Mouse (Mus musculus) kidney, embryonic 16.5 days (tissue): ENCODE results near the gene Prlh. TPM values are rescaled to one million over a fixed set of nuclear protein-coding genes. Genes with fewer than 3 reads are reported as not detected.

ENCODE experiments used
- ATAC-seq: fragments of 200-750 bp; cut with Nextera tagmentation; 2 replicates; pipeline ENCODE4 v1.8.0; 2017; ENCODE audit warnings: moderate TSS enrichment; ENCODE audit not compliant: low FRiP score, low TSS enrichment
- H3K27ac ChIP-seq: fragments of 300-500 bp; sonication (generic); 2 replicates; pipeline ENCODE4 v1.5.1; 2014; ENCODE audit warnings: low read length
- H3K27me3 ChIP-seq: fragments of 300-500 bp; sonication (generic); 2 replicates; pipeline ENCODE4 v1.6.1; 2014; ENCODE audit warnings: low read length, control low read depth, mixed read lengths; ENCODE audit not compliant: insufficient read depth
- H3K36me3 ChIP-seq: fragments of 300-500 bp; sonication (generic); 2 replicates; pipeline ENCODE4 v1.6.1; 2014; ENCODE audit warnings: low read length, control low read depth, mixed read lengths; ENCODE audit not compliant: insufficient read depth
- H3K4me1 ChIP-seq: fragments of 300-500 bp; sonication (generic); 2 replicates; pipeline ENCODE4 v1.6.1; 2014; ENCODE audit warnings: low read length, control low read depth, mixed read lengths; ENCODE audit not compliant: insufficient read depth
- H3K4me2 ChIP-seq: fragments of 300-500 bp; sonication (generic); replicated peaks from 2 replicates; pipeline ENCODE4 v1.6.1; 2014; ENCODE audit warnings: low read depth, low read length
- H3K4me3 ChIP-seq: fragments of 300-500 bp; sonication (generic); 2 replicates; pipeline ENCODE4 v1.5.1; 2014; ENCODE audit warnings: mild to moderate bottlenecking, low read length
- H3K9ac ChIP-seq: fragments of 300-500 bp; sonication (generic); replicated peaks from 2 replicates; pipeline ENCODE4 v1.6.1; 2014; ENCODE audit warnings: low read length
- H3K9me3 ChIP-seq: fragments of 300-500 bp; sonication (generic); 2 replicates; pipeline ENCODE4 v1.6.1; 2016; ENCODE audit warnings: low read length, control low read depth
- WGBS: fragments of 180-500 bp; shearing (Covaris S2); extraction: QIAGEN DNeasy Blood & Tissue Kit; methylation state at CpG from one replicate; pipeline ENCODE4 v1.1.7; 2014; 5-methylcytosine and 5-hydroxymethylcytosine counted together
- polyA plus RNA-seq: library from polyadenylated mRNA; unstranded; fragments of >200 nt; fragmentation: Nextera tagmentation; extraction: Ambion mirVana; gene quantifications from 2 replicates; pipeline ENCODE4 v1.2.1, GENCODE M21; 2015

Prlh gene
- polyA plus RNA-seq, 1 experiment from 2014 or later: not detected

DNA sequence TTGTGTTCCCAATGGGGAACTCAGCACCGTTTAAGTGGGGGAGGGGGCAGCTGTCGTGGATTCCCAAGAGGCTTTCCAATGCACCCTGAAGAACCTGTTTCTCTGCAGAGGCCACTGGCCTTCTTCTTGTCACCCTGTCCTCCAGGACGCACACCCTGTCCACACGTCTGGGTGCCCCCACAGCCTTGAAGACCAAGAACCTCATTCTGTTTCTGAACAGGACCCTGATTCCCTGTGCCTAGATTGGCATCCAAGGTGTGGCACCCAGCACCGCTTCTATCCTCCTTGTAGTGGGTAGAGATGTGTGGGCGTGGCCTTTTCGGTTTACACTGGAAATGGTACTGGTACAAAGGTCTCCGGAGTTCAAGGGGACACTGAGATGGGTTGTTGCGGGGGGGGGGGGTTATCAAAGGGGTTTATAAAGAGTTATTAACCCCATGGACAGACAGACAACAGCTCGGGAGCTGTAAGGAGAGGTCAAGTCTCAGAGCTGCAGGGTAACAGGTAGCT is 17.0 kb downstream of the Prlh start:
- no peaks in the 10 kb centered on the region for H3K9me3 ChIP-seq
- H3K27ac ChIP-seq: peak overlapping the region; percentile 79; the same call in 1 of the 2 replicates
- H3K4me3 ChIP-seq: no peak overlapping the region
- WGBS: 70% methylated on average over 10 of the region's 10 CpGs
- H3K36me3 ChIP-seq: no peaks in the 10 kb centered on the region
- H3K4me1 ChIP-seq: peaks cover 29% of the 10 kb centered on the region
- H3K27me3 ChIP-seq: peaks cover 4% of the 10 kb centered on the region
- no peak for ATAC-seq
- no peak overlapping the region for H3K4me2 ChIP-seq
- H3K9ac ChIP-seq: 0 out of 2 replicates have a peak overlapping the region, but pooled peaks have one; percentile 56

DNA sequence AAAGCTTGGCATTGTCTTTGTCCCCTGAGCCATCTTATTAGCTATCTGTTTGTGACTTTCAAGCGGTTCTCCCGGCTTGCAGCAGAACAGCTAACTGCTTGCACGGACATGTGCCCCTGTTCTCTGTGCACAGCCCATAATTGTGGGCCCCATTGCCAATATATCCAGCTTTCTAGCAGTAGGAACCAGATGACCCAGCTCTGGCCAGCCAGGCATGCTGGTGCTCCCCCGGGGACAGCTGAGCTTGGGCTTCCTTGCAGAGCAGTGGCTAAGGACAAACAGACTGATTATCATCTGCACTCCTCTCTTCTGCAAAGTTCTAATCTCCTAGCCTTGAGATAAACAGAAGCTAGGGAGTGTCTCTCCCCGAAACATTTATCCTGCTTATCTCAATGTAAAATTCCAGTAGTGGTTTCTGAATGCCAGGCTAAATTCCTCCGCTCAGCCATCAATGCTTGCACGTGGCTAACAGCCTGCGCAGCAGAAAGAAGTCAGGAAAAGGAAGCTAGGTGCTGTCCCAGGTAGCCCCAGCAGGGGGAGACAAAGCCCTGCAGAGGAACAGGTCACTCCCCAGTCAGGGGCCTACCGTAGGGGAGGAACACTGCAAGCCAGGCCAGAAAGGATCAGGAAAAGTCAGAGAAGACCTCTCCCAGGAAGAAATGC is 20.1 kb downstream of the Prlh start:
- Histone ChIP-seq H3K4me3 (no peak overlapping the region), H3K27ac (no peak overlapping the region), H3K36me3 (no peaks in the 10 kb centered on the region), H3K4me1 (peaks cover 34% of the 10 kb centered on the region), H3K9ac (peak overlapping the region; percentile 22; the same call in 1 of the 2 replicates), H3K27me3 (peaks cover 4% of the 10 kb centered on the region), H3K9me3 (no peaks in the 10 kb centered on the region), H3K4me2 (no peak overlapping the region)
- WGBS: 25% methylated on average over 9 of the region's 9 CpGs
- ATAC-seq: peak; percentile 64

DNA sequence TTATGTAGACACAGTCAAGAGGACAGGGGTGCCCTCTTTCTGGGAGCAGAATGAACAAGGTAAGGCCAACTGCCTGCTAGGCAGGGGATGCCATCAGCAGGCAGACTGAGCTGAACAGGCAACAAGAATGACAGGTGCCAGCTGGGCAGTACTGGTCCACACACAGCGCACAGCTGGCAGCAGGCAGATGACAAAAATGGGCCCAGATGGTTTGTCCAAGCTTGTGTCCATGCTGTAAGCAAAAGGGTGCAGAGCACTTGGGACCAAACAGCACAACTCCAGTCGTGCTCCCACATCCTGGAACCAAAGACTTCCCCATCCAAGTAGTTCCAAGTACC is 20.6 kb downstream of the Prlh start:
- Histone ChIP-seq H3K36me3 (no peaks in the 10 kb centered on the region), H3K4me1 (peaks cover 31% of the 10 kb centered on the region), H3K27ac (no peak overlapping the region), H3K9ac (peak overlapping the region; percentile 22; the same call in 1 of the 2 replicates), H3K4me3 (no peak overlapping the region), H3K27me3 (peaks cover 4% of the 10 kb centered on the region), H3K9me3 (no peaks in the 10 kb centered on the region), H3K4me2 (no peak overlapping the region)
- peak; percentile 61 for ATAC-seq
- WGBS: 90% methylated on average over 2 of the region's 2 CpGs

DNA sequence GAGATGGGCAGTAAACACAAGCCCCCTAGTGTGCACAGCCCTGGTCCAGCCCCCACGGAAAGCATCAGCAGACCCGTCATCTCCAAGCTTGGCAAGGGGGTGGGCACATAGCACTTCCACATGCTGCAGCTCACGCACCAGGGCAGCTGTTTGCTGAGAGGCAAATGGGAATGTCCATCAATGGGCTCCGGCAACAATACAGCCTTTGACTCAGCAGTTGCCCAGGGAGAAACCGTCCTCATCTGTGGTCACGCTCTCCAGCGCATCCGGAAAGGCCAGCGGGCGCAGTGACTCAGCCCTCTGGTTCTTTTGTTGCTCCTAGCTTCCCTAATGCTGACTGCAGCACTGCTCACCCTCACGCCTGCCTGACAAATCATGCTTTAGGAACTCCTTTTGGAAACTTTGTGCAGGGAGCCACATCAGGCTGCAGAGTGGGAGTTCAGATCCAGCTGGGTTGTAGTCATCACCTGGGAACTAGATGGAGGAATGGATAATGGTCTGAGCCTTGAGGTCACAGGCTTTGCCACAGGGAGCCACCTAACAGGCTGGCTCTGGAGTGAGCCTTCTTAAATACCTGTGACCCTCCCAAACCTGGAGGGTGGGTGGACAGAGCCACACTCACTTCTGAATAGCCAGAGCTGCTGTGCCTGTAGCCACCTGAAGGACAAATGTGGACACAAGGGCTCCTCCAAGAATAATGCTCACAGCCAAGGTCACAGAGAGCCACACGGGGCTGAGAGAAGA is 22.2 kb downstream of the Prlh start:
- H3K36me3 ChIP-seq: no peaks in the 10 kb centered on the region
- ATAC-seq: no peak
- H3K27ac ChIP-seq: no peak overlapping the region
- no peak overlapping the region for H3K4me2 ChIP-seq
- no peaks in the 10 kb centered on the region for H3K9me3 ChIP-seq
- peaks cover 24% of the 10 kb centered on the region for H3K4me1 ChIP-seq
- WGBS: 30% methylated on average over 12 of the region's 12 CpGs
- peaks cover 4% of the 10 kb centered on the region for H3K27me3 ChIP-seq
- H3K4me3 ChIP-seq: no peak overlapping the region
- H3K9ac ChIP-seq: no peak overlapping the region

DNA sequence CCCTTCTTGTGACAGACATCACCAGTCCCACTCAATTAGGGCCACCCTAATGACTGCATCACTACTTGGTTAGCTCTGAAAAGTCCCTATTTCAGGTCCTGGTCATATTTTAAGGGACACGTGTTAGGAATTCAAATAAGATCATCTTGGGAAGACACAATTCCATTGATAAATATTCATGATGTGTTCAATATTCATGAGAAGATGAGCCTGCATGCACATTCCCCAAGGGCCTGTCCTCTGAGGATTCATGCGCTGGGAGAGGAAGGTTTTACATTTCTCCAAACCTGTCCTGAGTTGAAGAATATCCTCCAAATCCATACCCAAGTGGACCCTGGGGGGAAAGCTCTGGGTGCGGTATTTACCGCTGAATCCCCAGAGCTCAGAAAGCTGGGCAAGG is 23.1 kb downstream of the Prlh start:
- no peak for ATAC-seq

DNA sequence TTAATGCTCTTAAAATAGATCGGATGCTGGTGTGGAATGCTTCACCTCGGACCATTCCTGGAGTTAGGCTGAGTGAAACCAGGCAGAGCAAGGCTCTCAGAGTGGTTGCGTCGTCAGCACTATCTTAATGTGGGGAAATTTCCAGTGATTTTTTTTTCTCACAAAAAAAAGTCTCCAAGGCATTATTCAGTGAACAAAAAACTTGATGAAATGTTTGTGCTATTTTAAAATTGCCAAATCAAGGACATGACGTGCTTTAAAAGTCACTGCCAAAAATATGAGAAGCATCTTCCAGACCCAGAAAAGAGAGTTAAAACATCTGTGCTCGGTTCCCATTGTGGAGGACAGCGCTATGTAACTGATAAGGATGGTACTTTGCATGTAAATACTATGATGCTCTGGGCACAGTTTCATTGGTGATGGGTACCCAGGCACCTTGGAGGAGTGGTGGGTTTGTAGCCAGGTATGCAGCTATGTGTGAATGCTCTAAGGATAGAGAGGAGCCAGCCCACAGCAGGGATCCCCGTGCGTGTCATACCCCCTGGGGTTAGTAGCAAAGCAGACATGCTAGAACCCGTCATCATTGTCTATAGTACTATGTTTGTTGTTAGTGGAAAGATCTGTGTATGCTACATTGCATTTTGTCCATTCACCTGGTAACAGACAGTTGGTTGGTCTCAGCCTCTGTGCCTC is 27.9 kb downstream of the Prlh start:
- Histone ChIP-seq H3K4me2 (no peak overlapping the region), H3K4me1 (no peaks in the 10 kb centered on the region), H3K36me3 (no peaks in the 10 kb centered on the region), H3K9ac (no peak overlapping the region), H3K4me3 (no peak overlapping the region), H3K27me3 (no peaks in the 10 kb centered on the region), H3K9me3 (no peaks in the 10 kb centered on the region), H3K27ac (no peak overlapping the region)
- 69% methylated on average over 10 of the region's 10 CpGs for WGBS
- no peak for ATAC-seq

More for the DNA sequence above, 23.1 kb downstream of the Prlh start:
- H3K9ac ChIP-seq: no peak overlapping the region
- H3K27me3 ChIP-seq: peaks cover 4% of the 10 kb centered on the region
- no peaks in the 10 kb centered on the region for H3K36me3 ChIP-seq
- no peak overlapping the region for H3K27ac ChIP-seq
- no peaks in the 10 kb centered on the region for H3K9me3 ChIP-seq
- H3K4me2 ChIP-seq: no peak overlapping the region
- peaks cover 24% of the 10 kb centered on the region for H3K4me1 ChIP-seq
- WGBS: 90% methylated on average over 4 of the region's 4 CpGs
- no peak overlapping the region for H3K4me3 ChIP-seq

DNA sequence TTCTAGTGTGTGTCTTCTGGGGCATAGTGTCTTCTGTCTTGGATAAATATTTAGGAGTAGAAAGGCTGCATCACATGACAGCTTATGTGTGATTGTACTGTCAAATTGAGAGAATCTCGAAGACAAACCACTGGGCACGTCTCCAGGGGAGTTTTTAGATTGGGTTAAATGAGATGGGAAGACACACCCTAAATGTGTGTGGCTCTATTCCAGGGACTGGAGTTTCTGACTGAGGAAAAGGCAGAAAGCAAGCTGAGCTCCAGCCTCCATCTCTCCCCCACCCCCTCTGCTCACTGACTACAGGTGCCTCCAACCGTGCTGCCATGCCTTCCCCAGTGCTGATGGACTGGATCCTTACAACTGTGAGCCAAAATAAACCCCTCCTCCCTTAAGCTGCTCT is 28.4 kb downstream of the Prlh start:
- Histone ChIP-seq H3K4me3 (no peak overlapping the region), H3K27ac (no peak overlapping the region), H3K36me3 (no peaks in the 10 kb centered on the region), H3K4me1 (no peaks in the 10 kb centered on the region), H3K27me3 (no peaks in the 10 kb centered on the region), H3K9me3 (no peaks in the 10 kb centered on the region), H3K4me2 (no peak overlapping the region), H3K9ac (no peak overlapping the region)
- no peak for ATAC-seq
- WGBS: 69% methylated on average over 3 of the region's 3 CpGs

DNA sequence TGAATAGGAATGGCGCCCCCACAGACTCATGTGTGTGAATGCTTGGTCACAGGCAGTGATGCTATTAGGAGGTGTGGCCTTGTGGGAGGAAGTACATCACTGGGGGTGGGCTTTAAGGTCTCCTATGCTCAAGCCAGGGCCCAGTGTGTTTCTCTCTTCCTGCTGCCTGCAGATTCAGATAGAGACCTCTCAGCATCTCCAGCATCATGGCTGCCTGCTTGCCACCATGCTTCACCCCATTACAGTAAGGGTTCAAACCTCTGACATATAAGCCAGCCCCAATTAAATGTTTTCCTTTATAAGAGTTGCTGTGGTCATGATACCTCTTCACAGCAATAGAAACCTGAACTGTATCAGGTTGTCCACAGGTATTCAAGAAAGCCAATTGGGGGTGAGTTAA is 43.0 kb downstream of the Prlh start:
- Histone ChIP-seq H3K4me2 (no peak overlapping the region), H3K9ac (no peak overlapping the region), H3K9me3 (peaks cover 7% of the 10 kb centered on the region; the same call in 1 of the 2 replicates), H3K4me3 (no peak overlapping the region), H3K27ac (no peak overlapping the region), H3K4me1 (peaks cover 14% of the 10 kb centered on the region; the same call in 1 of the 2 replicates), H3K27me3 (no peaks in the 10 kb centered on the region), H3K36me3 (no peaks in the 10 kb centered on the region)
- WGBS: 87% methylated on average over 1 of the region's 1 CpGs
- no peak for ATAC-seq

DNA sequence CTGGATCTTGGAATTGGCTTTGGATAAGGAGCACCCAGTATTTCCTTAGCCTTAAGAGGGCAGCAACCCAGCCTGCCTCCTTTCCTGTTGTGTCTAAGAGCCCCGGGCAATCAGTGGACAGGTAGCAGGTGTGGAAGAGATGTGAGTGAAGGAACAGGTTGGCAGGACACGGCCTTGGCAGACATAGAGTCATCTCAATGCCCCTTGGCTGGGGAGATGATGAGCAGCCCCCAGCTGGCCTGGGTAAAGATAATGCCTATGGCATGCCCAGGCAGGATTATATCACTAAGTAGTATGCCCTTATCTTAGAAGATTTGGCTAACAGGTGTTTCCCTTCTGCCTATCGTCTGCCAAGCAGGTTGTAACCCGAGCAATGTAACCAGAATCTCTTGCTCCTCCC is 44.2 kb downstream of the Prlh start:
- WGBS: 58% methylated on average over 4 of the region's 4 CpGs
- Histone ChIP-seq H3K4me2 (no peak overlapping the region), H3K9ac (no peak overlapping the region), H3K27ac (no peak overlapping the region), H3K36me3 (no peaks in the 10 kb centered on the region), H3K9me3 (peaks cover 7% of the 10 kb centered on the region; the same call in 1 of the 2 replicates), H3K4me3 (no peak overlapping the region), H3K27me3 (no peaks in the 10 kb centered on the region), H3K4me1 (peaks cover 14% of the 10 kb centered on the region; the same call in 1 of the 2 replicates)
- no peak for ATAC-seq
